Mouse (Mus musculus) neural tube, embryonic 15.5 days (tissue): ENCODE results near the gene Bud23. TPM values are rescaled to one million over a fixed set of nuclear protein-coding genes. Genes with fewer than 3 reads are reported as not detected.

Source experiments
- polyA plus RNA-seq: library from polyadenylated mRNA; unstranded; fragments of >200 nt; fragmentation: Nextera tagmentation; extraction: Ambion mirVana; gene quantifications from 2 replicates; pipeline ENCODE4 v1.2.1, GENCODE M21; 2015

Gene Bud23
- polyA plus RNA-seq, 1 experiment from 2014 or later = 75.0 TPM

Other genes with a start within 250 kb of the Bud23 start
- gene Tmem270, start 158.2 kb downstream of the Bud23 start, polyA plus RNA-seq = not detected in 2 replicates
- not detected in 2 replicates for gene Cldn13, start 149.4 kb downstream of the Bud23 start, polyA plus RNA-seq
- gene Mettl27, start 132.6 kb downstream of the Bud23 start, polyA plus RNA-seq = 4.2 and 9.2 TPM in 2 replicates
- 0.13 and 10.1 TPM in 2 replicates for gene Cldn4, start 118.0 kb downstream of the Bud23 start, polyA plus RNA-seq
- gene Cldn3, start 78.7 kb downstream of the Bud23 start, polyA plus RNA-seq = 0.96 and 16.8 TPM in 2 replicates
- 73.0 and 77.0 TPM in 2 replicates for gene Abhd11, start 55.8 kb downstream of the Bud23 start, polyA plus RNA-seq
- 118 and 141 TPM in 2 replicates for gene Stx1a, start 41.5 kb downstream of the Bud23 start, polyA plus RNA-seq
- 40.6 and 44.5 TPM in 2 replicates for gene Dnajc30, start 757 bp downstream of the Bud23 start, polyA plus RNA-seq
- gene Vps37d, start 13.3 kb upstream of the Bud23 start, polyA plus RNA-seq = 30.3 and 34.0 TPM in 2 replicates
- 0.79 and 0.84 TPM in 2 replicates for gene Mlxipl, start 24.9 kb upstream of the Bud23 start, polyA plus RNA-seq
- 15.8 and 17.5 TPM in 2 replicates for gene Tbl2, start 84.7 kb upstream of the Bud23 start, polyA plus RNA-seq
- 44.6 and 46.4 TPM in 2 replicates for gene Bcl7b, start 103.3 kb upstream of the Bud23 start, polyA plus RNA-seq
- gene Baz1b, start 122.3 kb upstream of the Bud23 start, polyA plus RNA-seq = 23.6 and 27.1 TPM in 2 replicates
- gene Fzd9, start 186.3 kb upstream of the Bud23 start, polyA plus RNA-seq = 11.0 and 14.8 TPM in 2 replicates